Mouse (Mus musculus) cerebral cortex, adult 2 months (tissue): Measurements from ENCODE around the gene Slc35d2.

ENCODE experiments used
- WGBS: fragments of 180-500 bp; shearing (Covaris S2); methylation state at CpG from one replicate; pipeline ENCODE4 v1.1.7; 2018; 5-methylcytosine and 5-hydroxymethylcytosine counted together

Slc35d2 gene

DNA sequence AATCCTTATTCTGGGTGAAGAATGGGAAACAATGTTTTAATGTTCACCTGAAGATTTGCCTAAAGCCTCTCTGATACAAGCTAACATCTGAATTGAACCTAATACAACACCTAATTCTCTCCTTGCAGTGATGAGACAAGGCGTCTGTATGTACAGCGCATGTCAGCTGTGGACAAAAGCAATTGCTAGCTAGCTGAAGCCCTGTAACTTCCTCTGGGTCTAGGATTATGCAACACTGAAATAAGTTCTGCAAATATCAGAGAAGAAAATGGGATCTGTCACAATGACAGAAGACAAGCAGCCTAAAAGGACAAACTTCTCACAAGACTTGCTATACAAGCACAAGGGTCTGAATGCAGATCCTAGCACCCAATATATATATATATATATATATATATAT is 80.7 kb downstream of the Slc35d2 start:
- 94% methylated on average over 2 of the region's 2 CpGs for WGBS
